Mouse (Mus musculus): Measurements from ENCODE around the gene Med13l. TPM values are rescaled to one million over a fixed set of nuclear protein-coding genes. Genes with fewer than 3 reads are reported as not detected.

Med13l gene
- polyA plus RNA-seq, 1 experiment: 3.6 TPM

DNA sequence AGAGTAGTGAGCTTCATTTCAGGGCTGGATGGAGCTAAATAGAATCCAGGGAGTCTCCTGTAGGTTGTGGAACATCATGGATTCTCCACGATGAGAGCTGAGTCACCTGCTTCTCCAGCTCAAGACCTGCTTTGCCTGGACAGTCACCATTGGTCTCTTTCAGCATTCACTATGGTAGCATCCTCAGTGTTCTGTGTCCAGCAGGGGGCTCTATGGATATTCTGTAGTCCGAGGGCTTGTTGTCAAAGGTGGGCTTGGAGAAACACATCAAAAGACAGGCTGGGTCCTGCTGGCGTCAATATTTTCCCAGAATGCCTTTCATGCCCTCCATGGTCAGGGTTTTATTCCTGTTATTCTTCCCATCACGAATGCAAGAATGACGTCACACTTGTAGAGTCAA, 251.2 kb downstream of the Med13l start:
- H3K27me3 ChIP-seq (replicated peaks): peaks cover 26% of the 10 kb centered on the region
- no peaks in the 10 kb centered on the region for H3K4me1 ChIP-seq
- no peaks in the 10 kb centered on the region for H3K9me3 ChIP-seq
- no peaks in the 10 kb centered on the region for H3K36me3 ChIP-seq (replicated peaks; ENCODE audit: low read length)
- no peak for TF ChIP-seq FLI1 (IDR thresholded peaks at IDR 0.05; ENCODE audit: low read length)
- no peak for TF ChIP-seq GATA1 (IDR thresholded peaks at IDR 0.05; ENCODE audit: borderline replicate concordance, low read length)
- no peak overlapping the region for H3K4me3 ChIP-seq (replicated peaks)

DNA sequence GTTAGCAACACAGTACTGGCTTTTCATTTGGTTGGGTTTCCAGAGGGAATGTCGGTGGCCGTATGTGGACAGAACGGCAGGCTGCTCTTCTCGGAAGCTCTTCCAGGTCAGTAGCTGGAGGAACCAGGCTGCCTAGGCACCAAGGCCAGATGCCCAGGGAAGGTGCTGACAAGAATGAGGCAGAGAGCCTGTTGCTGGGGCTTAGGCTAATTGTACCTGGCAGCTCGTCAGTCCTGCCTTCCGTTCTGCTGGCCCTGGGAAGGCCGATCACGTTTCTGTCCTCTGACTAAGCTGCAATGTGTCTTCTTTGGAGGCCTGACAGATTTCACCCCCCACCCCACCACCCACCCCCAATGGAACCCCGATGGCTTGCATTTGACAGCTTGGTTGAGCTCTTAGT, 251.9 kb downstream of the Med13l start:
- H3K4me1 ChIP-seq: no peaks in the 10 kb centered on the region
- no peak overlapping the region for H3K4me3 ChIP-seq (replicated peaks)
- peaks cover 26% of the 10 kb centered on the region for H3K27me3 ChIP-seq (replicated peaks)
- H3K36me3 ChIP-seq (replicated peaks; ENCODE audit: low read length): no peaks in the 10 kb centered on the region
- no peak for TF ChIP-seq GATA1 (IDR thresholded peaks at IDR 0.05; ENCODE audit: borderline replicate concordance, low read length)
- TF ChIP-seq FLI1 (IDR thresholded peaks at IDR 0.05; ENCODE audit: low read length): no peak
- H3K9me3 ChIP-seq: no peaks in the 10 kb centered on the region

DNA sequence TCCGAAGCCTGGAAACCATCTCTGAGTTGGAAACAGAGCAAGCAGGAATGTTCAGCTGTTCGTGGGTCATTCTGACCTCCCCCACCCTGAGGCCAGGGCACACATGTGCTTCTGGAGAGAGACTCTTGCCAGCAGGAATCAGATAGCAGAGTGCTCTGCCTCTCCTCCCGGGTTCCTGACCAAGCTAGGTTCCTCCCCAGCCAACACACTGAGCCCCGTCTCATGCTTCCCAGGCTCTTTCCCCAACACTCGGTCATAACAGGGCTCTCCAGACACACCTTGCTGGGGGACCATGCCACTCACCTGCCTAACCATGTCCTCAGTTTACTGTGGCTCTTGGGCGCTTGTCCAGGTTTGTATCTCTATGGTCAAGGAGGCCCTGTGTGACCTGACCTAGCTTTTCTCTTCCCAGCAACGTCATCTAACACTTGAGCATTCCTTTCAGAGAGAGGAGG, 252.5 kb downstream of the Med13l start:
- no peaks in the 10 kb centered on the region for H3K4me1 ChIP-seq
- H3K36me3 ChIP-seq (replicated peaks; ENCODE audit: low read length): no peaks in the 10 kb centered on the region
- H3K27me3 ChIP-seq (replicated peaks): peaks cover 25% of the 10 kb centered on the region
- H3K9me3 ChIP-seq: no peaks in the 10 kb centered on the region
- TF ChIP-seq GATA1 (IDR thresholded peaks at IDR 0.05; ENCODE audit: borderline replicate concordance, low read length) (no peak), FLI1 (IDR thresholded peaks at IDR 0.05; ENCODE audit: low read length) (no peak)
- H3K4me3 ChIP-seq (replicated peaks): no peak overlapping the region

DNA sequence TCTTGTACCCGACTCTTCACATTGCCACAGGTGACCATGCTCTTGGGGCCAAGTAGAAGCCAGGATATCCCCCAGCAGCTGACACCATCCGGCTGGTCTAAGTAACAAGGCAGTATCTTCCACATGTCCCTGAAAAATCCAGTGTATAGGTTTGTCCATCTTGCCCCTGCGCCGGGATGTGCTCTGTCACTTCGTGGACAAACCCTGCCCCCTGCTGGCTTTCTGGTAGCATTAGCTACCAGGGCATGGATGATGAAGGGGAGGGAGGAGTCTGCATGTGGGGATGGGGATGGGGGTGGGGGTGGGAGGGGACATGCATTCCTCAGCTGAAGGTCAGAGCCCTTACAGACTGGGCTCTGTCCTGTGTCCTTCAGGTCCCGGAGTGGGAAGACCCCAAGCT, 253.6 kb downstream of the Med13l start:
- Histone ChIP-seq H3K9me3 (no peaks in the 10 kb centered on the region), H3K4me3 (replicated peaks) (no peak overlapping the region), H3K36me3 (replicated peaks; ENCODE audit: low read length) (no peaks in the 10 kb centered on the region), H3K27me3 (replicated peaks) (peaks cover 29% of the 10 kb centered on the region), H3K4me1 (no peaks in the 10 kb centered on the region)
- TF ChIP-seq FLI1 (IDR thresholded peaks at IDR 0.05; ENCODE audit: low read length): no peak
- no peak for TF ChIP-seq GATA1 (IDR thresholded peaks at IDR 0.05; ENCODE audit: borderline replicate concordance, low read length)
